Mouse (Mus musculus) kidney, adult 2 months (tissue): ENCODE results near the gene Rpl9. TPM values are rescaled to one million over a fixed set of nuclear protein-coding genes. Genes with fewer than 3 reads are reported as not detected.
A peak's percentile ranks its signal among the peaks of the same experiment; 100 is the strongest.

Experiments
- DNase-seq: peaks from one replicate; pipeline ENCODE4 v3.0.0; 2021
- H3K27ac ChIP-seq: fragments of 200-500 bp; 2 replicates; pipeline ENCODE4 v1.5.1; 2012; ENCODE audit warnings: low read depth, low read length, control low read depth, inconsistent platforms; ENCODE audit not compliant: insufficient read depth
- H3K27me3 ChIP-seq: fragments of 200-500 bp; replicated peaks from 2 replicates; pipeline ENCODE4 v1.6.1; 2012; ENCODE audit warnings: mild to moderate bottlenecking, moderate library complexity, low read length, inconsistent platforms; ENCODE audit not compliant: control insufficient read depth, insufficient read depth
- H3K36me3 ChIP-seq: fragments of 200-500 bp; 2 replicates; pipeline ENCODE4 v1.6.1; 2012; ENCODE audit warnings: mild to moderate bottlenecking, moderate library complexity, low read length, inconsistent platforms; ENCODE audit not compliant: control insufficient read depth, insufficient read depth
- H3K4me1 ChIP-seq: fragments of 200-500 bp; 2 replicates; pipeline ENCODE4 v1.6.1; 2011; ENCODE audit warnings: low read length; ENCODE audit not compliant: control insufficient read depth, insufficient read depth
- H3K4me3 ChIP-seq: fragments of 200-500 bp; 2 replicates; pipeline ENCODE4 v1.5.1; 2011; ENCODE audit warnings: mild to moderate bottlenecking, low read depth, low read length, control low read depth; ENCODE audit not compliant: insufficient read depth
- CTCF ChIP-seq: fragments of 200-500 bp; conservative IDR thresholded peaks from 2 replicates; pipeline ENCODE4 v1.5.1; 2011; ENCODE audit warnings: low read depth, mild to moderate bottlenecking, control low read depth, low read length, moderate library complexity, mixed read lengths; ENCODE audit not compliant: insufficient read depth, insufficient read length
- POLR2A ChIP-seq: fragments of 200-500 bp; IDR thresholded peaks from one replicate; pipeline ENCODE4 v1.6.1; 2011; ENCODE audit warnings: low read depth, low read length, control low read depth
- WGBS: fragments of 180-500 bp; shearing (Covaris S2); methylation state at CpG from one replicate; pipeline ENCODE4 v1.1.7; 2018; 5-methylcytosine and 5-hydroxymethylcytosine counted together
- polyA plus RNA-seq: library from polyadenylated mRNA; depleted of rRNA; stranded (reverse); fragments of >200 nt; gene quantifications from 2 replicates; pipeline ENCODE4 v1.2.3, GENCODE M21; 2012

Rpl9 gene
- polyA plus RNA-seq, 1 experiment = 310 TPM

- no peak overlapping the region for H3K4me3 ChIP-seq
- no peaks in the 10 kb centered on the region for H3K4me1 ChIP-seq
- no peak overlapping the region for H3K27ac ChIP-seq
- H3K27me3 ChIP-seq = no peaks in the 10 kb centered on the region
- no peak for DNase-seq
- no peak for TF ChIP-seq CTCF
- TF ChIP-seq POLR2A = no peak
- 72% methylated on average over 7 of the region's 7 CpGs for WGBS
- H3K36me3 ChIP-seq = no peaks in the 10 kb centered on the region
Measured at GRCm38 (mm10) chr5:65371551-65371950, 19.7 kb downstream of the Rpl9 start.

GRCm38 (mm10) chr5:65367837-65368236 is 23.4 kb downstream of the Rpl9 start:
- Histone ChIP-seq H3K4me1 (no peaks in the 10 kb centered on the region), H3K36me3 (no peaks in the 10 kb centered on the region), H3K27ac (no peak overlapping the region), H3K4me3 (no peak overlapping the region), H3K27me3 (no peaks in the 10 kb centered on the region)
- 81% methylated on average over 11 of the region's 11 CpGs for WGBS
- DNase-seq = no peak
- TF ChIP-seq POLR2A (no peak), CTCF (no peak)

- Histone ChIP-seq H3K4me3 (no peak overlapping the region), H3K27me3 (no peaks in the 10 kb centered on the region), H3K36me3 (no peaks in the 10 kb centered on the region), H3K27ac (no peak overlapping the region), H3K4me1 (no peaks in the 10 kb centered on the region)
- WGBS = 92% methylated on average over 3 of the region's 3 CpGs
- DNase-seq = no peak
- TF ChIP-seq POLR2A (no peak), CTCF (no peak)
Measured at GRCm38 (mm10) chr5:65357771-65358170, 33.5 kb downstream of the Rpl9 start.

DNA sequence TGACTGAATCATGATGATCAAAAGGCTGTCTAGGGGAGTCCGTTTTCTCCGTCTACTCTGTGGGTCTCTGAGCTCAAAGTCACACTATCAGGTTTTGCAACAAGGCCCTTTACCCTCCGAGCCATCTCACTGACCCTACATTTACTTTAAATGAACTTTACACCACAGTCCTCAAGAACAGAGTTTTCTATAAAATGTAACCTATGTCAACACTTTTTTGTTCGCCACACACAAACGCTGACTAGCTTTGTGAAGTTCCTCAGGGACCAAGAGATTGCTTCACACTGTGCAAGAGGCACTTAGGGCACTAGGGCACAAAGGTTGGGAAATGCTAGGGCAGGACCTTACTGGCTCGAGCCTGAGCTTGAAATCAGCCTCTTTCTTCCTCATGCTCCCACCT is 34.4 kb downstream of the Rpl9 start:
- Histone ChIP-seq H3K4me3 (no peak overlapping the region), H3K27ac (no peak overlapping the region), H3K36me3 (no peaks in the 10 kb centered on the region), H3K4me1 (no peaks in the 10 kb centered on the region), H3K27me3 (no peaks in the 10 kb centered on the region)
- peak; percentile 7 for DNase-seq
- no peak for TF ChIP-seq POLR2A
- no peak for TF ChIP-seq CTCF
- 71% methylated on average over 6 of the region's 6 CpGs for WGBS

DNA sequence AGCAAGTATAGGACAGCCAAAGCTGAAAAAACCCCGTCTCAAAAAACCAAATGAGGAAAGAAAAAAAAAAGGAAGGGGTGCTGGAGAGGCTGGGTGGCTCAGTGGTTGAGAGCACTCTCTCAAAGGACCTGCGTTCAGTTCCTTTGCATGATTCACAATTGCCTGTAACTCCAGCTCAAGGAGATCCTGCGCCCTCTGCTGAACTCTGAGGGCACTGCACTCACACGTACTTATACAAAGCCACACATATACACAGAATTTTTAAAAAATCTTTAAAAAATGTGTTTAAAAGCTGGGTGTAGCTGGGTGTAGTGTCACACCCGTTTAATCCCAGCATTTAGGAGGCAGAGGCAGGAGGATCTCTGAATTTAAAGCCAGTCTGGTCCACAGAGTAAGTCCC is 36.3 kb downstream of the Rpl9 start:
- Histone ChIP-seq H3K4me1 (no peaks in the 10 kb centered on the region), H3K4me3 (no peak overlapping the region), H3K27me3 (no peaks in the 10 kb centered on the region), H3K36me3 (no peaks in the 10 kb centered on the region), H3K27ac (no peak overlapping the region)
- no peak for DNase-seq
- WGBS = 82% methylated on average over 5 of the region's 5 CpGs
- TF ChIP-seq POLR2A = no peak
- TF ChIP-seq CTCF = 0 out of 2 replicates have a peak, but pooled peaks have one; percentile 11

GRCm38 (mm10) chr5:65354097-65354496 is 37.1 kb downstream of the Rpl9 start:
- no peak for TF ChIP-seq POLR2A
- TF ChIP-seq CTCF = no peak
- H3K27ac ChIP-seq = no peak overlapping the region
- no peaks in the 10 kb centered on the region for H3K36me3 ChIP-seq
- no peaks in the 10 kb centered on the region for H3K27me3 ChIP-seq
- DNase-seq = peak; percentile 4
- no peaks in the 10 kb centered on the region for H3K4me1 ChIP-seq
- no peak overlapping the region for H3K4me3 ChIP-seq
- WGBS = 84% methylated on average over 3 of the region's 3 CpGs

- Histone ChIP-seq H3K27ac (no peak overlapping the region), H3K4me1 (no peaks in the 10 kb centered on the region), H3K27me3 (no peaks in the 10 kb centered on the region), H3K4me3 (no peak overlapping the region), H3K36me3 (no peaks in the 10 kb centered on the region)
- TF ChIP-seq POLR2A = no peak
- no peak for TF ChIP-seq CTCF
- 60% methylated on average over 10 of the region's 10 CpGs for WGBS
- DNase-seq = no peak
Measured at GRCm38 (mm10) chr5:65350508-65350907, 40.7 kb downstream of the Rpl9 start.

DNA sequence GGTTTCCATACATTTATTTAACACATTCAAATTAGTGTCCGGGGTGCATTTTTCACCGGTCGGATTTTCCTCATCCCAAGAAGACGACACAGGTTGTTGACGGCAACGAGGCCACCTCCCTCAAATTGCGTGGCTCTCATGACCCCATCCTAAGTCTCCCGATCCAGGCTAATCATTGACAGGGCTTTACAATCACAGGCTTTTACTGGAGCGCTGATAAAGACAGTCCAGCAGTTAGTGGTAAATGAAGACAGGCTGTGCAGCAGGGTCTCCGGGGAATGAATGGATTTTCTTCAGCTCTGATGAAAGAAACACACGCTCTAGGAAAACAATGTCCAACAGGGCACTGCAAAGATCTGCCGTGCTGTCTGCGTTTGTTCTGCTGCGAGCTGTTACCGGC is 43.1 kb downstream of the Rpl9 start, which contains the start of gene Klb:
TSS of gene Klb (plus strand) at position 147 of the 400 bp plus-strand sequence.
- no peaks in the 10 kb centered on the region for H3K36me3 ChIP-seq
- WGBS = 37% methylated on average over 15 of the region's 15 CpGs
- no peak within 1 kb of the TSS for H3K27ac ChIP-seq
- no peak for DNase-seq
- no peaks in the 10 kb centered on the region for H3K4me1 ChIP-seq
- no peak for TF ChIP-seq POLR2A
- no peak for TF ChIP-seq CTCF
- H3K4me3 ChIP-seq = no peak within 1 kb of the TSS
- no peaks in the 10 kb centered on the region for H3K27me3 ChIP-seq
